Mouse (Mus musculus) cerebellum, adult 9-11 months (tissue): Measurements from ENCODE around the gene Tmc6.
"Not testable (repeated sequence)": the region's sequence is repeated elsewhere in the genome, so short reads cannot be mapped to it uniquely, and the experiment has no call there.

Source experiments
- DNase-seq: peaks from one replicate; pipeline ENCODE4 v3.0.0; 2022

The Tmc6 gene

DNA sequence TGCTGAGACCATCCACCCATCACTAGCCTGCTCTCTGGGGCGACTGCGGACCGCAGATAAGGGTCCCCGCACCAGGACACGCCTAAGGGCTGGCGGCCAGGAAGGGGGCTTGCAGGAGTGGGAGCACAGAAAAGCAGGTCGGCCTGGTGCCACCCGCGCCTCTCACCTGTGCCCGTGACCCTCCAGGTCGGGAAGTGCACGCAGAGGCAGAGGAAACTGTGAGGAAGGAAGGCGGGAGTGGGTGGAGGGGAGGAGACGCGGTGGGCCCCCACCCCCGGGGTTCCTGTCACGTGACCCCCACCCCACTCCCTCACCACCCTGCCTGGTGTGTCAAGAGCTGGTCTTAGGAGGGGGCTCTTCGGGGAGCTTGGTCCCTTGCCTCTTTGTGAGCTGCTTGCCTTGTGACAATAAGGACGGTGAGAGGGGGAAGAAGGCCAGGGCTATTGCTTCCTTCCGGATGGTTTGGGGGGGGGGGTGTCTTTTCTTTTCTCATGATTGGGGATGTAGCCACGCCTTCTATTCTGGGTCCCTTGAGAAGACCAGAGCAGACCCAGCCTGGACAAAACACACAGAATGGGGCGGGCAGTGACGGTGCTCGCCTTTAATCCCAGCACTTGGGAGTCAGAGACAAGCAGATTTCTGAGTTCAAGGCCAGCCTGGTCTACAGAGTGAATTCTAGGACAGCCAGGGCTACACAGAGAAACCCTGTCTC is at the start of gene Tmc6, which contains the start of gene Tmc8:
TSS of gene Tmc6 (minus strand) at position 206 of the 712 bp plus-strand sequence.
TSS of gene Tmc8 (plus strand) at position 84 of the 712 bp plus-strand sequence.
- no peak for DNase-seq

DNA sequence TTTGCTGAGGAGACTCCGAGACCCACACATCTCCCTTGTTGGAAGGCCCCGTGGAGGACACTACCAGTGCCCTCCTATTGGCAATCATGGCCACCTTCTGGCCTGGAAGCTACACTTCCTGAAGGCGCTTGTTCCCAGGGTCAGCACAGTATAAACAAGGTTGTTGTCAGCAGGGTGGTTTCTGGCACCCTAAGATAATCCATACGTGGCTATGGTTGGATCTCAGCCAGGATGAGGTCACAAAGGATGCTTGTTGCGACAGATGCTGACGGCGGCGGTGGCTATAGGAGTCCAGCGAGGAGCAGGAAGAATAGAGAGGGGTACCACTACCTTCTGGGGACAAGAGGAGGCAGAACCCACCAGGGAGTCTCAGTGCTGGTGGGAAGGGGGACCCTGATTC is 48.4 kb upstream of the Tmc6 start:
- no peak for DNase-seq

DNA sequence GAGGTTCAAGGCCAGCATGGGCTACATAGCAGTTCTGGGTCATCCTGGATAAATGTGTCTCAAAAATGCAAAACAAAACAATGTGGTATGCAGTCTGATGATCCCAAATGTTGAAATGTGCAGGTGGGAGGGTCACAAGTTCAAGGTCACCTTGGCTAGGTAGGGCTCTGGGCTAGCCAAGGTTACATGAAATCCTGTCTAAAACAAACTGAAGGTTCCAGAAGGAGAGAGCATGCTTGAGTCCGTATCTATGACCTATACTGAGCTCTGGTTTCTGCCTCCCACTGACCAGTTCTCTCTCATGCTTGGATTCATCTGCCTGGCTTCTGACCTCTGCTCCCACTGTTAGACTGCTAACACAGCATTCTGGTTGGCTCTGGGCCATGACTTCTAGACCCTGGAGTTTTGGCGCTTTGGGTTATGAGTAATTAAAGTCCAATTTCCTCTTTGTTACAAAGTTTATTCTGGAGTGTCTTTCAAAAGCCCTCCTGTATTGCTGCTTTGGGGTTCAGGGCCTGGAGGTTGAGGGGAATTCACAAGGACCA is 47.7 kb upstream of the Tmc6 start:
- DNase-seq: no peak

- no peak for DNase-seq
Measured at GRCm38 (mm10) chr11:117828888-117829604, 47.0 kb upstream of the Tmc6 start.

DNA sequence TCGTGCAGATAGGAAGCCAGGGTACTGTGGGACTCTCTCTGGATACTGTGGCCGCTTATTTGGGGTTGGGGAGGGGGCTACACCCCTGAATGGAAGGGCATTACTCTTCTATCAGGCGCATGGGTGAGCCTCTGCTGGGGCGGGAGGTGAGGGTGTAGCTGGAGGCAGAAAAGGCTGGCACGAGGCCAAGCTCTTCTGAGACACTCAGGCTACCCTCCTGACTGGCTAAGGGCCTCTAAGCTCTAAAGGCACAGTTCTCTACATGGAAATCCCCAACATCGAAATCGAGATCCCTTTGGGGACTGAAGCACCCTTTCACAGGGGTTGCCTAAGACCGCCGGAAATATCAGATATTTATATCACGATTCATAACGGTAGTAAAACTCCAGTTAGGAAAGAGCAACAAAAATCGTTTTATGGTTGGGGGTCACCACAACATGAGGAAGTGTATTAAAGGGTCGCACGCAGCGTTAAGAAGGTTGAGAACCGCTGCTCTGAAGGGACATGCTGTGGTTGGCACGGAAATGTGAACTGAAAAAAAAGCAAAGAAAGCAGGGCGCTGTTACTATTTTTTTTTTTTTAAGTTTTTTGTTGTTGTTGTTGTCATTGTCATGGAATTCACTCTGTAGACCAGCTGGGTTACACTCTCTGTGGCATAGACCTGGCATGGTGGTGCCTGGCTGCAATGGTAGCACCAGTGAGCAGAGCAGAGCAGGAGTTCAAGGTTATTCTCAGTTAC is 46.3 kb upstream of the Tmc6 start:
- DNase-seq: no peak

DNA sequence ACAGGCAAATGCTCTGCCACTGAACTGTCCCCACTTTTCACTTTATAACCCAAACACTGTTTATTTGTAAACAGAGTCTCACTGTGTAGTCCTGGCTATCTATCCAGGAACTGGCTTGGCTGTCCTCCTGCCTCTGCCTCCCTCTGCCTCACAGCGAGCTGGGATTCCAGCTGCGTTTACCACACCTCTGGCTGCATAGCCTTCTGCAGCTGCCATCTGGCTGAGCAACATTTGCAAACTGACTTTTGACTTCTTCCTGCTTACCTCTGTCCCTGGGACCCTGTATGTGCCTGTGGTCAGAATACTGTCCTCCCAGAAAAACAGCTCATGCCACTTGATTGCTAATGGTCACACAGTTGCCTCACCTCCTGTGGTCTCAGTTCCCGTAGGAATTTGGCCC is 45.4 kb upstream of the Tmc6 start:
- no peak for DNase-seq

DNA sequence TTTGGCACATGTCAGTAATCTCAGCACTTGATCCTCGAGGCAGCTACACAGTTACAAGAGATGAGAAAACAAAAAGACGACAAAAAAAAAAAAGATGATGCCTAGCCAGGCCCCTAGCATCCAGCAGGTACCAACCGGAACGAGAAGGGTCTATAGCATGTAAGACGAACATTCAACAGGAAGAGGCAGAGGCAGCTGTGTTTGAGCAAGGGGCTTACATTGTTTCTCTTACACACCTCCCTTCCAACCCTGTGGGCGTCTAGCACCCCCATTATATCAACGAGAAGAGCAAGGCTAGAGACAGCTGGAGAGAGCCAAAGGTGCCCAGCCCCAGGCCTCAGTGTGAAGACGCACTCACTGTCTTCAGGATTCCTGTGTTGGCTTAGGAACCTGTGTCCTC is 44.9 kb upstream of the Tmc6 start:
- no peak for DNase-seq

DNA sequence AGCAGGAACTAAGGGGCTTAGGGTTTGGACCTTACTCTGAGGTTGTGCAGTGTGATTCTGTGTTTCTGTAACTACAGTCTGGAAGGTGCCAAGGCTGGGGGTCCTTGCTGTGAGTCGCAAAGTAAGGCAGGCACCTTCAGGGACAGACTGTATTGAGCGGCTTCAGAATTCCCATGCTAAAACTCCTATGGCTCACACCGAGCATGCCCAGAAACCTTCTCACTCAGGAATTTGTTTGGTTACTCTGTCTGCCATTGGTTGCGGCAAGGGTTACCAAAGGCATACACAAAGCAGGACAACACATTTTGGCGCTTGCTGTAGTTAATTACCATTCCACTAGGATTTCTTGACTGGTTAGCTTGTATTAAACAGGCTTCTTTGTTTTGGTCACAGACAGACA is 44.2 kb upstream of the Tmc6 start:
- DNase-seq: no peak

- DNase-seq: no peak
Measured at GRCm38 (mm10) chr11:117825333-117826101, 43.5 kb upstream of the Tmc6 start, which contains the start of the genes Afmid and Tk1. Gene Afmid (plus strand): TSS chr11:117825924. Gene Tk1 (minus strand): TSS chr11:117826092.

GRCm38 (mm10) chr11:117824060-117824969 is 42.3 kb upstream of the Tmc6 start:
- DNase-seq: peak; percentile 70

DNA sequence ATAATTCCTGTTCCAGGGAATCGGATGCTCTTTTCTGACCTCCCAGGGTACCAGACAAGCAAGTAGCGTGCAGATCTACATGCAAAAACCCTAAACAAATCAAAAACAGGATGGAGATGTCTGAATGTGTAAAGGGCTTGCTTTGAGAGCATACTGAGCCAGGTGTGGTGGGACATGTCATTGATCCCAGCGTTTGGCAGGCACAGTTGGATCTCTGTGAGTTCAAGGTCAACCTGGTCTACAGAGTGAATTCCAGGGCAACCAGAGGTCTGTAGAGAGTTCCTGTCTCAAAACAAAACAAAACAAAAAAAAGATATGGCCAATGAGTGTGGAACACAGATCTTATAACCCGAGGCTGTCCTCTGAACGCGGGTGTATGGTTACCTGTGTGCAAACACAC is 41.4 kb upstream of the Tmc6 start:
- DNase-seq: no peak

GRCm38 (mm10) chr11:117822728-117823241 is 40.8 kb upstream of the Tmc6 start:
- DNase-seq: no peak

DNA sequence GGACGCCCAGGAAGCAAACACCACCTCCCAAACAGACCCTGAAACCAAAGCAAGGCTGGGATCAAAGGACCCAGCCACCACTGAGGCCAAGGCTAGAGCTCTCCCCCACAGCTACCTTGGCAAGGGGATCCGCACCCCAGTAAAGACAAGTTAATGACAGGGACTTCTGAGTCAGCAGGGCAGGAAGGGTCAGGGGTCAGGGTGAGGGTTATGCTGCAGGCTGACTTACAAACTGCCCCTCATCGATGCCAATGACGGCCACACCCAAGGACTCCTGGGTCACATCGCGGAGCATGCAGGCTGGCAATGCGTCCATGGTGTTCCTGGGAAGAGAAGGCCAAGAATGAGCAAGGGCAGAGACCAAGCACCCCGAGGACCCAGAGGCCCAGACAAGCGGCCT is 39.9 kb upstream of the Tmc6 start:
- DNase-seq: no peak

DNA sequence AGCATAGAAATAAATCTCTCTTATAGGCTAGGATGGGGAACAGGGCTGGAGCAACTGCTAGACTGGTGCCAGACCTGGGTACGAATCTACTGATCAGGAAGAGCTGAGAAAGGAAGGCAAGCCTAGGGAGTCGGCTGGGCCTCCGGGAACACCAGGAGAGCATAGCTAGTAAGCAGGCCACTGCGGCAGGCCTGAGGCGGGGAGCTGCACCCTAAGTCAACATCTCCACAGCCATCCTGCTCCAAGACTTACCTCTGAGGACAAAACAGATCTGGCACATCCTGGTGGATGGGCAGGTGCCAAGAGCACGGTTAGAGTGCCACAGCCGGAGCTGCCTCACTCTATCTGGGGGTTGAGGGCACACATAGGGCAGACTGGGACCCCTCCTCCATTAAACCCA is 38.2 kb upstream of the Tmc6 start:
- DNase-seq: no peak

GRCm38 (mm10) chr11:117819095-117819494 is 37.1 kb upstream of the Tmc6 start:
- no peak for DNase-seq

- no peak for DNase-seq
Measured at GRCm38 (mm10) chr11:117816389-117816996, 34.5 kb upstream of the Tmc6 start.

- not testable (repeated sequence) for DNase-seq
Measured at GRCm38 (mm10) chr11:117815850-117816249, 33.9 kb upstream of the Tmc6 start.

DNA sequence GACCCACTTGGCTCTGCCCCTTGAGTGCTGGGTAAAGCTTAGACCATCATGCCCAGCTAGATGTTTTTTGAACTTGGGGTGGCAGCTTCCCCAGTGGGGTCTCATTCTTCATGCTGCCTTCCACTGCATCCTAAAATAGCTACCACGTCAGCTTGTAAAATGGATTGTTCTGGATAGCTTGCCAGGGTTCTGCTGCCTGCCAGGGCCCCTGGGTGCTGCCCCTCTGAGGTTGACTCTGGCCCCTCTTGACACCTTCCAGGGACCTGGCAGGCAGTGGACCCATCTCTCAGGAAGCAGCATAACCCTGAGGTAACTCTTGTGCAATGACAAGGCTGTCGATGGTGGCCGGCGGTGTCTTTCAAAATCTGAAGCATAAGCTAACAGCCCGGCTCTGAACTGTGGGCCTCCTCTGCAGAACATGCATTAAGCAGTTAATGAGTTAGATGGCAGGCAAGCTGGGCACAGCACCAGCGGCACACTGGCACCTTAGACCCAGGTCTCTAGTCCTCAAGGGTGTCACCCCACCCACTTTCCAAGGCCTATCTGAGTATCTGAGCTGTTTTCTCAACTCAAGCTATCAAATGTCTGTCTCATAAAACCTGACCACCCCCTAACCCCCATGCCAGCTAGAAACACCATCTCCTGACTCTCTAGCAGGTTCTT is 32.8 kb upstream of the Tmc6 start:
- DNase-seq: no peak

DNA sequence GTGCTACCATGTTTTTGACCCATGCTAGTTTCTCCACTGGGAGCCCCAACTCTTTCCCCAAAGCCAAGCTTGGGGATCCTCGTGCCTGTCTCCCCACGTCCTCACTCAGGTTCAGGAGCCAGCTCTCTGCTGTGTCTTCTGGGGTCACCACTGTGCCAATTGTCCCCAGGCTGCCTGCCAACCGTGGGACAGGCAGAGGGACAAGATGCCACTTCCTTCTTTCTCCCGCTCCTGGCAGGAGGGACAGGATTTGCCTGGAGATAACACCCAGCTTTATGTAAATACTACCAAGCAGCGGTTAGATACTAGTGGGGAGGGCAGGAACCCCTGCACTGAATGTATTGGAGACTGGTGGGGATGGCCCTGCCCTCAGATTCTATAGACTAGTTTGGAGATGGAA is 31.9 kb upstream of the Tmc6 start:
- DNase-seq: no peak

DNA sequence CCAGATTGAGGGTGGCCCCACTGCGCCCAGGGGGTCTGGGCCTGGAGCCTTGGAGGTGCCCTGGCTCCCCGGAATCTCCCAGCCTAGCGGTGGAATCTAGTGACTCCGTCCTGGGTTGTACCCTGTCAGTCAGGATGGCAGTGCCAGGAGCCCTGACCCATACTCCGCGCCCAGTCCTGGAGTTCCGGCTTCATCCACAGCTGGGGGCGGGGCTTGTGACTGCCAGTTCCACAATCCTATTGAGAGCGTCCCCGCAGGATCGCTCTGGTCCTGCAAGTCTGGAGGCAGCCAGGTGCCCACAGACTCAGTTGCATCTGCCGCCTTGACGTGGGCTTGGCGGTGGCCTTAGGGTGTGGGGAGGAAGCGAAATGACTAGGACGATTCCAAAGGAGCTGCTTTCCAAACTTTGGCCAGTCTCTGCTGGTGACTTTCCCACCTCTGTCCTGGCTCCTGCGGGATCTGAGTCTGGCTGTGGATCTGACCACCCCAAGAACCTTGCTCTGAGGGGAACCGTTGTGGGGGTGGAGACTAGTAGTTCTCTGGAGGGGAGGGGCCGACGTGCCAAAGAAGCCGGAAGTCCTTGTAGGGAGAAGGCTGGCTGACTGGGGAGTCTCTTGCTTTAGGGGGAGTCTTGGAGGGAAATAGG is 28.5 kb upstream of the Tmc6 start:
- DNase-seq: peak; percentile 31
